Mouse (Mus musculus) heart, postnatal 36 days (tissue): ENCODE results near the gene Utrn. TPM values are rescaled to one million over a fixed set of nuclear protein-coding genes. Genes with fewer than 3 reads are reported as not detected.
A peak's percentile ranks its signal among the peaks of the same experiment; 100 is the strongest.

Experiments
- DNase-seq, 2 experiments: peaks; one replicate each; pipeline ENCODE4 v3.0.0; 2021 to 2022
- intact Hi-C: fragments of 180-260 bp; cut with DNase I; formaldehyde crosslinking; loops from one replicate; pipeline ENCODE4 v1.15.1; 2025
- total RNA-seq, 2 experiments: library from RNA; stranded (reverse); gene quantifications; 2 replicates each; pipeline ENCODE4 v1.2.3; 2021

Gene Utrn
- total RNA-seq, 2 experiments from 2014 or later = 65.5 to 73.0 TPM

DNA sequence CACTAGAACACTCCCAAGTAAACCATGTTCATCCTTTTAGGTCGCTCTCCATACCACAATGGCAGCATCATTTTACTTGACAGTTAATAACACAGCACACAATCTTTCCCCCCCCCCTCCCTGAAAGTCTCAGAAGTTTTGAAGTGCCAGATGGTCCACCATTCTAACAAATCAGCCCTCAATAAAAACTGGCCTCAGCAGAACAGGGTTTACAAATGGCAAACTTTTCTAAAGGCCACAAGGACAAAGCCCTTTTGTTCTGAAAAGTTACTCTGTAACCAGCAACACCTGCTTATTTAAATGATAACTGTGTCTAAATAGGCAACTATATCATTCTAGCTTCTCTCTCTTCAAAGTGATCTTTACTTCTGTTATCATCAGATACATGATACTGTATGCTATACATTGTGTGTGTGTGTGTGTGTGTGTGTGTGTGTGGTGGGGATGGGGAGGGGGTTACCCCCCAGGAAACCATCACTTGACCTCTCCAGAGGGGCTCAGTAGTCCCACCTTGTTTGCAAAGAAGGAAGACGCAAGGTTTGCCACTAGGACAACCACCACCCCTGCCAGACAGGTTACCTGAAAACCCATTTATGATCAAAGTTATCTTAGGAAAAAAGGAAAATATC, 315.0 kb downstream of the Utrn start:
- intact Hi-C loops = no loop called here
- no peak for DNase-seq

- intact Hi-C loops = no loop called here
Observed at GRCm38 (mm10) chr10:12552890-12553278, 316.3 kb downstream of the Utrn start.

GRCm38 (mm10) chr10:12552196-12552889, 316.8 kb downstream of the Utrn start:
- intact Hi-C loops = no loop called here
- DNase-seq = no peak

More at GRCm38 (mm10) chr10:12552890-12553278, 316.3 kb downstream of the Utrn start:
- DNase-seq = no peak

DNA sequence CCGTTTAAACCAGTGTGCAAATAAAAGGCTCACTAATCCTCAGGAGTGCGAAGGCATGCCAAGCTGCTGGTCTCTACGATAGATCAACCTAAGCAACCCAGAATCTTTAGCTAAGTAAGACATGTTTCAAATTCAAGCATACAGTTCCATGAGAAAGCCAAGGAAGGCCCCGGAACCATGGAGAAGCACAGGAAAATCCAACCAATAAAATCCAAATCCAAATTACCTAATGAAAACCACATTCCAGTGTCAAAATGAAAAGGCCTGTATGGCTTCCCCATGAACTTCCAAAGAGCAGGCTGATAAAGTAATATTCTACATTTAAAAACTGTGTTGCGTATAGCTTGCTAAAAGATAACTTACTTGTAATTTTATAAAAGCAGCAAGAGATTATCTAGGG, 317.4 kb downstream of the Utrn start:
- intact Hi-C loops = no loop called here
- no peak for DNase-seq

- intact Hi-C loops = no loop called here
Observed at GRCm38 (mm10) chr10:12549945-12550540, 319.1 kb downstream of the Utrn start.

DNA sequence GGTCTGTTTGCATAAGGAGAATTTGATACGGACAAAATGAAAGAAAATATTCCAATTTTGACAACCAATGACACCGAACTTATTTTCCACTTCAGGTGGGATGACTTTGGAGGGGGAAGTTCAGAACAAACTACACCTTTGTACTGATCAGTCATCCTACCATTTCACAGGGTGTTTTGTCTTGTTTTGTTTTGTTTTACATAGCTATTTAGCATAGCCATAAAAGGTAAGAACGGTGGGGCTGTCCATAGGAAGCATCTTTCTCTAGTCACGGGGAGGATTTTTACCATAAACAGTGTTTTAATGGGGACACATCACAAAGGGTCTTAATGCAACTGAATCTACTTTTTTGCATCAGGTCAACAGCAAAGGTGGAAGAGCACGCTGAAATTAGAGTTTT, 319.9 kb downstream of the Utrn start:
- no peak for DNase-seq
- intact Hi-C loops = no loop called here

More at GRCm38 (mm10) chr10:12549945-12550540, 319.1 kb downstream of the Utrn start:
- DNase-seq = no peak

GRCm38 (mm10) chr10:12548616-12549084, 320.5 kb downstream of the Utrn start:
- intact Hi-C loops = no loop called here
- DNase-seq = peak; percentile 21 to 26

- intact Hi-C loops = no loop called here
Observed at GRCm38 (mm10) chr10:12547037-12547625, 322.0 kb downstream of the Utrn start.

GRCm38 (mm10) chr10:12545440-12545839, 323.7 kb downstream of the Utrn start:
- intact Hi-C loops = no loop called here

More at GRCm38 (mm10) chr10:12547037-12547625, 322.0 kb downstream of the Utrn start:
- no peak for DNase-seq

GRCm38 (mm10) chr10:12541757-12542156, 327.4 kb downstream of the Utrn start:
- intact Hi-C loops = no loop called here
- DNase-seq = no peak

More at GRCm38 (mm10) chr10:12545440-12545839, 323.7 kb downstream of the Utrn start:
- no peak for DNase-seq

GRCm38 (mm10) chr10:12535272-12535671, 333.9 kb downstream of the Utrn start:
- no peak for DNase-seq
- intact Hi-C loops = no loop called here

DNA sequence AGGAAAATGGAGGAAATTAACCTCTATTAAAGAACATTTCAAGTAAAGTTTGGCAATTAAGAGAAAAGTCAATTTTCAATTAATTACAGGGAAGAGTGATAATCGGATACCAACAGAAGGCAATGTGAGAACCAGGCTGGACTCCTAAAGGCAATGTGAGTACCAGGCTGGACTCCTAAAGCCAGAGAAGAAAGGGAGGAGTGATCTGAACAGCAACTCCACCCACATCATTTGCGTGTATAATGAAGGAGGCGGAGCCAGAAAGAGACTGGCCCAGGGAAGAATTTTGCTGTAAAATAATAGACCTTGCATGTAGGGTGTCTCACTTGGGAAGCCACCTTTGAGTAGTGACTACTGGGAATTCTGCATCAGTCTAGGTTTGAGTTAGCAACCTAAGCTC, 334.4 kb downstream of the Utrn start:
- intact Hi-C loops = no loop called here
- no peak for DNase-seq

- DNase-seq = no peak
Observed at GRCm38 (mm10) chr10:12534301-12534700, 334.9 kb downstream of the Utrn start.

DNA sequence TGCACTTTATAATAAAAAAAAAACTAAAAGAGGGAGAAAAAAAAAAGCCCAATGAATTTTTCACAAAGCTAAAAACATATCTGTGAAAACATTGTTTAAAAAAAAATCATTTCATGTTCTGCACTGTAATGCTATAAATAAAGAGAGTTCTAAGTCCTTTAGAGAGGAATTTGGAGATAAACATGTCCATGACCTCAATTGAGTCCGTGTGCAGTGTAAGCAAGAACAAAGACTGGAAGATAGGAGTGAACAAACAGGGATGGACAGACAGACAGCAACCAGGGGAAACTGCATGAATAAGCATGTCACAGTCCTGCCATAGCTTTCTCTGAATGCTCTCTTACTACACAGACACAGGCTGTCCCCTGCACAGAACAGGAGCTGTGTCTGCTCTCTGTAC, 347.1 kb downstream of the Utrn start:
- no peak for DNase-seq
- intact Hi-C loops = no loop called here

More at GRCm38 (mm10) chr10:12534301-12534700, 334.9 kb downstream of the Utrn start:
- intact Hi-C loops = no loop called here

DNA sequence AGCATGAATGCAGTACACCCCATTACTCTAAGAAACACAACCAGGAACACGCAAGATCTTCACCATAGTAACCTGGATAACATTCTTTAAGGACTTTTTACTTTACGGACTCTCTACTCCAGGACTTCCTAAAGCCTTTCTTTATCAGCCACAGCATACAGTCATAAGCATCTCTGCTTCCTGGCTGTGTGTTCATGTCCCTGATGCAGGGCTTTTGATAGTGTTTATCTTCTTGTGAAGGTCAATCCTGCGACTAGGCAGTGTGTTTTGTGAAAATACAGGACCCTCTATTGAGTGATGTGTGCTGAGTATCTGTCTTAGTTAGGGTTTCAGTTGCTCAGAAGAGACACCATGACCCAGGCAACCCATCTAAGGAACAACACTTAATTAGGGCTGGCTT, 351.0 kb downstream of the Utrn start:
- no peak for DNase-seq
- intact Hi-C loops = no loop called here

- no peak for DNase-seq
- intact Hi-C loops = no loop called here
Observed at GRCm38 (mm10) chr10:12505568-12505967, 363.6 kb downstream of the Utrn start.

- no peak for DNase-seq
- intact Hi-C loops = no loop called here
Observed at GRCm38 (mm10) chr10:12500489-12500888, 368.7 kb downstream of the Utrn start.

DNA sequence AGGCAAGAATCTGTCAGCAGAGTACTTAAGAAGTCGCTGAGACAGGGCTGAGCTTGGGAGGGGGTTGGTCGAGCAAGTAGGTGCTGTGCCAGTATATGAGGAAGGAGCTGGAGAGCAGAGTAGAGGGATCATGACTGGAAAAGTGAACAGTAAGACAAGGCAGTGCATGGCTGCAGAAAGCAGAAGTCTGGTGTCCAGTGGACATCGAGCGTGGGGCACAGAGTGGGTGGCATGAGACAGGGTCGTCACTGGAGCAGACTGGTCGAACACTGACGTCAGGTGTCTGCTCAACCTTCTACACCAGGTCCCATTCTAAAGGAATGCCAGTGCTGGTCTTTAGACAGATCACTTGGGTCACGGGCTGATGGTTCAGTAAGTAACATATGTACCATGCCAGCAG, 371.6 kb downstream of the Utrn start:
- no peak for DNase-seq
- intact Hi-C loops = no loop called here

DNA sequence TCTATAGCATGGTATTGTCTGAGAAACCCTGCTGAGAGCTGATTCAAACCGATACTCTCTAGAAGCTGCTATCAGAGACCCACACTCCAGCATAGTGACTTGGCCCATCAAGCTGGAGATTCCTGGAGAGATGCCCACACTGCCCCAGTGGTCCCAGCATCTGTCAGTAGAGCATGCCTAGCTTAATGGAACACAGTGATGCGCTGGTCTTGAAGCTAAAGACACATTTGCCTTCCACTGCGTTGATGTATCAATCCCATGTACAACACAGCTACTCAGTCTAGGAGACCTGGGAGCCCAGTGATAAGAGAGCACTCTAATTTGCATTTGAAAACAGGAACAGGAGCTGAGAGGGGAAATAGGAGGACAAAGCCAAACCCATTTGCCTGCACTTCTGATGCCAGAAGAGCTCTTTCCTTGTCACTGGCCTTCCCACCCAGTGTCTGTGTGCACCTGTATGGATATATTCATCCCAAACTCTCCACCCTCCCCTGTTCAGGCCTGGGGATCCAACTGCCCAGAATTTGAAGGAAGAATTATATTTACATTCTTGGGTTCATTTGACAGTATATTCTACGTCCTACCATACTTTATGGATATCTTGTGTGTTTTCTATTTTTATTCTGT, 379.5 kb downstream of the Utrn start:
- DNase-seq = no peak
- intact Hi-C loops = no loop called here

- intact Hi-C loops = no loop called here
- DNase-seq = no peak
Observed at GRCm38 (mm10) chr10:12488518-12488917, 380.6 kb downstream of the Utrn start.

DNA sequence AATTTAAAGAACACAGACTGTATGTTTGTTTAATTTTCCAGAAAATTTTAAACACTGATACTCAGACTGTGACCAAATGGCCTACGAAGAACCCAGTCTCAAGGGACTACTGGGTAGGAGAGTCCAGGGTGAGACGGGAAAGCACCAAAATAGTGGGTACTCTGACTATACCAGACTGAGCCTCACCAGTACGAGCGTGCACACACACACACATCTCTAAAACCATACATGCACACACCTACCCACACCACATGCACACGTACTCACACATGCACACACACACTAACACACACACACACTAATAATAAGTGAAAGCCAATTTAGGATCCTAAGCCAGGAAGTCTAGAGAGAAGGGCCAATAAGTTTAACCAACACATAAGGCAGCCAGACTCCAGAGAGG, 381.0 kb downstream of the Utrn start:
- intact Hi-C loops = no loop called here
- DNase-seq = no peak
